Mouse (Mus musculus): ENCODE results near the gene Gm8677.
"Not testable (repeated sequence)": the region's sequence is repeated elsewhere in the genome, so short reads cannot be mapped to it uniquely, and the experiment has no call there.

Gm8677 gene

GRCm38 (mm10) chr7:22534787-22535186 is at the start of gene Gm8677:
Gene Gm8677 (minus strand): TSS chr7:22534887.
- not testable (repeated sequence) for DNase-seq (ENCODE audit: extremely low read depth, insufficient read length, low spot score)

DNA sequence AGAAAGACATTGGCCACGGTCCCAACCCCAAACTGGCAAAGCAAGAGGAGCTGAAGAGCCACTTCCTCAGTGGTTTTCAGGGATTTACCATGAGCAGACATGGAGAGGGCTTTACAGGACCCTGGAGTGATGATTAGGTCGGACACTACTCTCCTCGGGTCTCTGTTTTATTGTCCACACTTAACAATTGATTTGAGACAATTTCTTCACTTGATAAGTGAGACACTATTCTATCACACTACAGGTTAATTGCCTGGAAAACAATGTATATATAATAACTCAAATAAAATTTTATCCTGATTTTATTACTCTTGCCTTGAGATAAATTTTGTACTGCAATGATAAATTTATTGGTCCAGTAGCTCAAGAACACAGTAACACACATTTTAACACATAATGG is 30.6 kb upstream of the Gm8677 start, which contains the start of gene Gm4201:
Gene Gm4201, minus strand, starts transcription at position 101 of the 400 bp plus-strand sequence.
- DNase-seq (ENCODE audit: extremely low read depth, insufficient read length, low spot score): not testable (repeated sequence)

DNA sequence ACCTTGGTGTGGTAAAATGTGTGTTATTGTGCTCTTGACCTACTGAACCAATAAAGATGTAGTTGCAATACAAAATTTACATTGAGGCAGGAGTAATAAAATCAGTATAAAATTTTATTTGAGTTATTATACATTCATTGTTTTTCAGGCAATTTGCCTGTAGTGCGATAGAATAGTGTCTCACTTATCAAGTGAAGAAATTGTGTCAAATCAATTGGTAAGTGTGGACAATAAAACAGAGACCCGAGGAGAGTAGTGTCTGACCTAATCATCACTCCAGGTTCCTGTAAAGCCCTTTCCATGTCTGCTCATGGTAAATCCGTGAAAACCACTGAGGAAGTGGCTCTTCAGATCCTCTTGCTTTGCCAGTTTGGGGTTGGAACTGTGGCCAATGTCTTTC is 12.0 kb downstream of the Gm8677 start, which contains the start of gene Vmn1r152:
Gene Vmn1r152, plus strand, starts transcription at position 301 of the 400 bp plus-strand sequence.
- not testable (repeated sequence) for DNase-seq (ENCODE audit: extremely low read depth, insufficient read length, low spot score)

DNA sequence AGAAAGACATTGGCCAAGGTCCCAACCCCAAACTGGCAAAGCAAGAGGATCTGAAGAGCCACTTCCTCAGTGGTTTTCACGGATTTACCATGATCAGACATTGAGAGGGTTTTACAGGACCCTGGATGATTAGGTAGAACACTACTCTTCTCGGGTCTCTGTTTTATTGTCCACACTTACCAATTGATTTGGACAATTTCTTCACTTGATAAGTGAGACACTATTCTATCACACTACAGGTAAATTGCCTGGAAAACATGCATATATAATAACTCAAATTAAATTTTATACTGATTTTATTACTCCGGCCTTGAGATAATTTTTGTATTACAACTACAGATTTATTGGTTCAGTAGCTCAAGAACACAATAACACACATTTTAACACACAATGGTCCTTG is 35.1 kb downstream of the Gm8677 start, which contains the start of gene Vmn1r151:
Gene Vmn1r151, minus strand, starts transcription at position 101 of the 400 bp plus-strand sequence.
- DNase-seq (ENCODE audit: extremely low read depth, insufficient read length, low spot score): not testable (repeated sequence)
